Mouse (Mus musculus) bone marrow, adult 2 months (tissue): ENCODE results near the gene Apbb2.

ENCODE experiments used
- CTCF ChIP-seq: fragments of 200-500 bp; IDR thresholded peaks from 2 replicates; pipeline ENCODE4 v1.5.1; 2011; ENCODE audit warnings: low read length, control low read depth; ENCODE audit not compliant: control insufficient read depth, insufficient read depth
- POLR2A ChIP-seq: fragments of 200-500 bp; IDR thresholded peaks from 2 replicates; pipeline ENCODE4 v1.6.1; 2011; ENCODE audit warnings: low read depth, mild to moderate bottlenecking, control low read depth, low read length, borderline replicate concordance; ENCODE audit not compliant: control insufficient read depth

GRCm38 (mm10) chr5:66617921-66618460 lies 593 bp downstream of the Apbb2 start:
- no peak for TF ChIP-seq POLR2A
- TF ChIP-seq CTCF, result no peak
